Mouse (Mus musculus) kidney, postnatal 14 days (tissue): ENCODE results near the gene Filip1l.

ENCODE experiments used
- DNase-seq: peaks from one replicate; pipeline ENCODE4 v3.0.0; 2022; ENCODE audit warnings: mixed read lengths

The Filip1l gene

DNA sequence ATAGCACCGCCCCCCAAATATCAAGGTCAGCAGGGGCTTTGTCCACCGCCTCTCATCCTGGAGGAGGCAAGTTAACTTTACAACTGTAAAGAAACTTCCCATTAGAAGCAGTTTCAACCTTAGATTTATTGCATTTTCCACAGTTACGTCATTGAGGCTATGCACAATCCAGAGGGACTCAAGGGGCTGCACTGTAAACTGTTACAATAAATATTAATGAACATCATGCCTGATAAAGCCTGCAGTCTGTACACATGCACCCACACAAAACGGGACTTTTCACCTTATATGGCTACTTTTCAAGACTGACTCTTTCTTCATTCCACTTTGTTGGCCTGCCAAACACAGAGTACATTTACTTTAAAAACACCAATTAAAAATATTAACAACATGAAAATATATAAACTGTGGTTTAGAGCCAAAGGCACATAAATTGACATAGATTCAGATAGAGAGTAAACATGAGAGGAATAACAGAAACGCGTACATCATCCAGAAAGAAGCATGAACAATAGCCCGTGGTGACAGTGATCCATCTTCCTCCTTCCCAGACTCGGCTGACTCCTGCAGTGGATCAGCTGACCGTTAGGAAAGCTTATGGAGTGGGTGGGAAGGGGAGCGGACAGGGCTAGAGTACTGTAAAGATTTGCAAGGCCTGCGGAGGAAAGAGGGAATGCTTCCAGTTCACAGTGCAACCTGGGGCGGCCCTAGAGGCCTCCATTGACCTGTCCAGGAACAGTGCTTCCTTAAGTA lies 131.3 kb downstream of the Filip1l start:
- DNase-seq = no peak

- peak; percentile 38 for DNase-seq
Observed at GRCm38 (mm10) chr16:57485265-57485664, 132.4 kb downstream of the Filip1l start.

GRCm38 (mm10) chr16:57486266-57486665 lies 133.4 kb downstream of the Filip1l start:
- DNase-seq = no peak

GRCm38 (mm10) chr16:57488661-57489060 lies 135.8 kb downstream of the Filip1l start:
- DNase-seq = no peak

DNA sequence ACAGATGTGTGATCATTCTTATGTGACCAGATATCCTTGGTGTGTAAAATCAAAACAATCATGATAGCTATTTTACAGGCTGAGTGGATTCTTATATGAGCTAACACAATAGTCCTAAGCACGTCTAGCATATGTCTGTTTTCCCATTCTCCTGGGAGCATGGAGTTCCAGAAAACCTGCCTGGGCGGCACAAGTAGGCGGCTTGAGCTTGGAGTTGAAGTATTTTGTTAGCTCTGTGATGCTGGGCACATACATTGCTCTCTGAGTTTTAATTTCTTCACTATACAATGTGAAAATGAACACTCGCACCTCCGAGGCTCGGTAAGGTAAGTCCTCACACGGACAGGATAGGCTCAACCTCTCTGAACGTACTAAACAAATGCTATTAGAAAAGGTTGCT lies 137.8 kb downstream of the Filip1l start:
- no peak for DNase-seq

GRCm38 (mm10) chr16:57491853-57492252 lies 139.0 kb downstream of the Filip1l start:
- peak; percentile 24 for DNase-seq

DNA sequence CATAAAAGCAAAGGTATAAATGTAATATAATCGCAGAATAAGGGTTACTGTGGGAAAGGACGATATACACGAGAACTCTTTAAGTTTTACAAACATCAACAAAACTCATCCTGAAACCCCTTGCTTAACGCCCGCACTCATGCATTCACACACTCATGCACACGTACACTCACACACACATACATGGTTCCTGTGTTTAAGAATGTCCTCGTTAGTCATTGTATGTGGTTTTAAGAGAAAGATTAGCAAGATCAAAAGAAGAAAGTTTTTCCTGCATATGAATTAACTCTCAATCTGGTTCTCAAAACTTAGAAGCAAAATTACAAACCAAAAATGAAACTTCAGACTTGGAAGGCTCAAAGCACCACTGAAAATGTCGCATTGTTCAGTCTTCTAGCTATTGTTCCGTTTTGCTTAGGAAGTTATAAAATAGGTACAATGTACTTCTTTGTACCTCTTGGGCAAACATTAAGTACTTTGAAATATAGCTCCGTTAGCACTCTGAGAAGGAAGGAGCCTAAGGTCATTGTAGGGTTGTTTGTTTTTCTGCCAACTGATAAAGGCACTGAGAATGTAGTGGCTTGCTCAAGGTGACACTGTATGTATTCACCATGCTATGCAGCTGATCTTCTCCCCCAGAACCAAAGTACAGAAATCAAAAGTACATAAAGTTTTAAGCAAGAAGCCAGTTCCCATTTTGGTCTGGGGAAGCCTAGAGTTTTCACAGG lies 142.7 kb downstream of the Filip1l start:
- DNase-seq = no peak

- DNase-seq = no peak
Observed at GRCm38 (mm10) chr16:57496437-57497173, 143.7 kb downstream of the Filip1l start.

DNA sequence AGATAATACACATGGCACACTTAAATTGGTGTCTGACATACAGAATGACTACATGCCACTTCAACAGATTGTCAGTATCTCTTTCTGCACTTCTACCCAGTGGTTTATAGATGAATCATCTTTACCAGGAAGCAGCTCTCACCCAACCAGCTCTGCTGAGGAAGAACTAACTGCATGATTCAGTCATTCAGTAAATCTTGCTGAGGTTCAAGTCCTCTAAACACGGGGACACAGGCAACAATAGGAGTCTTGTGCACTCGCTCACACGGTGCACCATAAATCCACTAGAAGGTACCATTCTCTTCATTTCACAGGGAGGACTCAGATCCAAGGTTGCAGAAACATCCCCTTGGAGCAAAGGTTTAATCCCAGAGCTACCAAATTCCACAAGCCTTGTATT lies 148.0 kb downstream of the Filip1l start:
- DNase-seq = no peak

DNA sequence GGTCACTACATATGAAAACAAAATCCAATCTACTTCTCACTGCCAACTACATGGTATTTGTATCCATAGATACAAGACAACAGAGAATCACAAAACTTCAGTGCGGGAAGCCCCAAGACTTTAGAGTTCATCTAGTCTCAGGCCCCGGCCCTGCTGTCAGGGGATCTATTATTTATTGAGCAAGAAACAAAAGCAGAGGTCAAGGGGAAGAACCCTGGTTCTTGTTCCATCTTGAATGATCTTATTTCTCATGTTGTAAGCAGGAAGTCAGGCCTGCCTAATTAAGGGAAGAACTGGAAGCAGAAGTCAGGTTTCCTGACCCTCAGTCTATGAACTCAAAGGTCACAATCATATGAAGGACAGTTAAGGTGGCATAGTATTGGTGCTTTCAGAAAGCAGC lies 149.3 kb downstream of the Filip1l start:
- DNase-seq = peak; percentile 41

GRCm38 (mm10) chr16:57502761-57503160 lies 149.9 kb downstream of the Filip1l start:
- DNase-seq = no peak

DNA sequence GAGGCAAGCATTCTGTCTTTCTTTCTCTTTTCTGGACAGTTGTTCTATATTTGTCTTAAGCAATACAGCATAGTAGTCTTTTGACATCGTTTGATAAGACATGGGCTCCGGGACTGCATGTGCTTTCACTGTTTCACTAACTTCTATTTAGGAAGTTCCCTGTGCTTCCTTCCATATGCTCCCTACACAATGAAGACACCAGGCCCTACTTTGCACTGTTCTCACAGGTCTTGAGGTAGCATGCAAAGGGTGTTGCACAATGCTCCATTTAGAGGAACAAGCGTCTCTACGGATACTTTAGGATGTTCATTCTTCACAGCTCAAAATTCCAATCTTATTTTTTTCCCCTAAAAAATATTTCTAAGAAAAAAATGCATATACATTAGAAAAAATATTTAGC lies 151.8 kb downstream of the Filip1l start:
- no peak for DNase-seq

DNA sequence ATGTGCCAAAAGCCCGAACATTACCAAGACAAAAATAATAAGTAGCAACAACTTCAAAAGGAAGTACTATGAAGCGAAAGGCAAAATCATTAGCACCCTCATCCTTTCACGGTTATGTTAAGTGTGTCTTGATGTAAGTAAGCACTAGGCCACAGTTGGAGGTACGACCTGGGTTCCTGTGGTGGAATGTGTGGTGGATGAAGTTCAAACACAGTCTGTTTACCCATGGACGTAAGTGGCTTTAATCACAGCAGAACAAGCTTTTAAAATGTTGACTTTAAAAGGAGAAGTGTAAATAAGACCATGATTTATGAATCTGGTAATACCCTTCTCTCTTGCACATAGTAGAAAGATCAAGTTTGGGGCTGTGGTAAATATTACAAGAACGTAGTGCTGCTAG lies 153.2 kb downstream of the Filip1l start:
- DNase-seq = no peak

GRCm38 (mm10) chr16:57508351-57508750 lies 155.5 kb downstream of the Filip1l start:
- DNase-seq = no peak

DNA sequence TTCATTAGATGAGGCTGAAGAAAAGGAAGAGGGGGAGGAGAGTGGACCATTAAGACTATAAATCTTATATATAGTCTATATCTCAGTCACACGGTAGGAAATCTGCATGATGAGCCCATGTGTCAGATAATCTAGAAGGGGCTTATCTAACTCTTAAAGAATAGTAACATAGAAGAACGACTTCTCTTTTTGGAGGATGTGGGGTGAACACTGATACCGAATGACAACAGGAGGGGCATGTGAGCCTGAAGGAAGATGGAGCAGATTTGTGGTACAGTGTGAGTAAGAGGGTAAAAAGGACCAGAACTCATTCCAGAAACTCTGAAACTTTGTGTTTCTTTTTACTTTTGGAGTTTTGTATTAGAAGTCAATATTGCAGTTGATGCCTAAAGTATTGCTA lies 156.2 kb downstream of the Filip1l start:
- DNase-seq = no peak

- DNase-seq = no peak
Observed at GRCm38 (mm10) chr16:57513562-57513961, 160.7 kb downstream of the Filip1l start.

- no peak for DNase-seq
Observed at GRCm38 (mm10) chr16:57514371-57514770, 161.5 kb downstream of the Filip1l start.

DNA sequence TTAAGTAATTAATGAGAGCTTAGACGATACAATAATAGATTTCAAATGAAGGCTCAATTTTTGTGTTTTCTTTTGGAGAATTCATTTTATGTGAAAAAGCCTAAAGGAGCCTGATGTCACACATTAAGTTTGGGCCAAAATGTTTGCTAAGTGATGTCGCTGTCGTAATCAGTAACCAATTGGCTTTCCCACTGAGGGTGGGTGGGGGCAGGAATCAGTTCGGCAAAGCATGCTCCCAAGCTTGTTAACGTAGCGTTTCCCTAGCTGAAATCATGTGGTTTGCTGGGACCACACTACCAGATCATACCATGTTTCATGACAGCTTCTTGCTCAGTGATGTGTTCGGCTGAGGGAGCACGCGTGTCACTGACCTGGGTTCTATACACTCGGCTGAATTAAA lies 162.7 kb downstream of the Filip1l start:
- no peak for DNase-seq

DNA sequence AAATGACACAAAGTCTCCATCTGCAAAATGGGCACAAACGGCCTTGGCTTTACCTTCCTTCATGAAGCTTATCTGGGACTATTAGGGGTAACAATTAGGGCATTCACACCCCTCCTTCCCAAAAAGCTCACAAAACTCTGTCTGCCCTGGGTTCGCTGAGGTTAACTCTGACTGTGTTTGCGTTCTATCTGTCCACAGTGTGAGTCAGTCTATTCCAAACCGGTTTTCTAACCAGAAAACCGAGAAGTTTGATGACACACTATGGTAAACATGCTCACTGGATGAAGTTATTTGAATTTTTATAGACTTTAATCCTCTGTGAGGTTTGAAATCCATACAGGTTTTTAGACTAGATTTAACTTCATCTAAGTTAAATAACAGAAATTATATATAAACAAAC lies 172.2 kb downstream of the Filip1l start:
- DNase-seq = no peak

DNA sequence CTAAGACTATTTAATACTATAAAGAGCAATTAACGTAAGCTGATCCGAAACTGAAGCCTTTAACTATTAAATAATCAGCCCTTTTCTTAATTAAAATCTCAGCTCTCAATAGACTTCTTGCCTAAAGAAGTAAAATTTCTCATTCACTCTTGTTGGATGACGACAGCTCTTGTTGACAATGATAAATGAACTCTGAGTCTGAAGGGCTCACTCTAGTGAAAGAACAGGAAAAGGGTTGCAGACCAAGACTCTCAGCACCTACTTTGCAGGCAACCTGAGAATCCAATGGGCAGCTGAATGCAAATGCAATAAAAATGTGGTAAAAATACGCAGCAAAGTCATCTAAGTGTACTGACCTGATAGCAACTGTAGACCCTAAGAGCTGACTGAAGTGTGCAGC lies 172.6 kb downstream of the Filip1l start:
- DNase-seq = no peak

DNA sequence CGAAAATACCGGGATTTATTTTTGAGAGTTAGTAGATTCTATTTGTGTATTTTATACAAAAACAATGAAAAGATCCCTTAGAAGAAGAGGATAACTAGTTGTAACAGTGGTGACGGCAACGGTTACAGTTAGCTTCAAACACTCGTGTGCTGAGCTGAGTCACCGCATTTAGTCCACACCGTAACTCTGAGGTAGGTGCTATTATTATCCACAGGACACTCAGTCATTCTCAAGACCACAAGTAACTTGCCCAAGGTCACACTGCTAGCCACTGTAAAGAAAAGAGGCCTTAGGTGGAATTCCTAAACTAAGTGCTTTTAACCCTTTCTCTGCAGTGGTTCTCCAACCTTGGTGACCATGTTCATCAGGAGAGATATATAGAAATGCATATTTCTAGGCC lies 174.0 kb downstream of the Filip1l start:
- DNase-seq = no peak

DNA sequence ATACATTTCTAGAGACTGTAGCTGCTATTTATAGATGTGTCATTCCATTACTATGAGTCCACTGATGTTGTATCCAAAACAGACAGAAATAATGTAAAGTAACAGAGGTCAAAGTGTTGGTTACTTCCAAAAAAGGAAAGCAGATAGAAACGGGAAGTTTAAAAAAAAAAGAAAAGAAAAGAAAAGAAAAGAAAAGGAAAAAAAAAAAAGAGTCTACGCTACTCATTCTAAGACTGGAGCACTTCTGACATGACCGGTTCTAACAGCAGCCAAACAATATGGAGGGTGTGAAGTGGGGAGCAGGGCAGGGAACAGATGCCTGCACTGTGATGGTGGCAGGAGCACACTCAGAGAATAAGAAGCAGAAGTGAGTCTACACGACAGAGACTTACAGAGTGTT lies 175.6 kb downstream of the Filip1l start:
- no peak for DNase-seq

DNA sequence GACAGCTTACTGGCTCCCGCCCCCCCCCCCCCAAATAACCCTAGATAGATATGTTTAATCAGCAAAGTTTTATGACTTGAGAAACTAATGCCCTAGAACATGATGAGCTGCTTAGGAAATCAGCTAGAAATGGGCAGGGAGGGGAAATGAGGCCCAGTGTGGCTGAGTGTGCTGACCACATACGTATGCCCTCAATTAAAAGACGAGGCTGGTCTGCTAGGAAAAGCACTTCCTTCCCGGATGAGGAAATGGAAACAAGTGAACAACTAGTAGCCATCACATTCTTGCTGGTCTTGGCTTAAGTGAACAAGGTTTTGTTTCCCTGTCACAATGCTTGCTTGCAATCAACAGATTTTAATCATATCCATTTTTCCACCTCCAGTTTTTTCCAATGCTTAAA lies 177.7 kb downstream of the Filip1l start:
- DNase-seq = no peak

DNA sequence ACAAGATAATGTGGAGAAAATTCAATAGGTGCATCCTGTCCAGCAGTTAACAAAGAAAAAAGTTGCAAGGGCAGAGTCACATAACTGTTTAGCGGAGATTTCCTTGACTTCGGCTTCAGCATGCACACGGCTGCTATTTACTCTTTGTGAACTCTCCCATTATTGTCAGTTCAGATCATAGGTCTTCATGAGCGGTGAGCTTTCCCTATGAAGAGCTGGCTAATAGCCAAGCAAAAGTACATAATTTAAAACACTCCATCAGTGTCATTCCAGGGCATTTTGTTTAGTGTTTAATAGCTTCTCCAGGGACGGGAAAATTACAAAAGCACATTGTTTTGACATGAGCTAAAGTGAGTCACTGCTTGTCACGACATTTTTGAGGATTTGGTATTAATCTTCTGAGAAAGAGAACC lies 179.2 kb downstream of the Filip1l start:
- DNase-seq = no peak
